Mouse (Mus musculus): Measurements from ENCODE around the gene Agbl1.
"Not testable (repeated sequence)": the region's sequence is repeated elsewhere in the genome, so short reads cannot be mapped to it uniquely, and the experiment has no call there.

Agbl1 gene

DNA sequence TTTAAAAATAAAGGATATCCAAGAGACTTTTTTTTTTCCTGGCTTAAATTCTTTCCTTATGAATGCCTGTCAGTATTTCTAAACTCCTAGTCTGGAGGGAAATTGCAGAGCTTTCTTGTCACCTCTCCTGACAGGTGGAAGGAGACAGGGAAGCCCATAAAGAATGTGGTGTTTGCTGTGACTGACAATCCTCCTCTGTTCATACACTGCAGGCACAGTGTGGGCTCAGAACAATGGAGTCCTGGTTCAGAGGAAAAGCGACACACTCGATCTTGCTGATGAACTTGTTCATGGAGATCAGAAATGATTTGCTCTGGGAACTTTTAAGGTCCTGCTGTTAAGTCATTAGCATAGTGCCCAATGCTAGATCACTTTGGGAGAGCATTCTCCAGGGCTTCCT is 368.1 kb downstream of the Agbl1 start:
- no peak for DNase-seq

DNA sequence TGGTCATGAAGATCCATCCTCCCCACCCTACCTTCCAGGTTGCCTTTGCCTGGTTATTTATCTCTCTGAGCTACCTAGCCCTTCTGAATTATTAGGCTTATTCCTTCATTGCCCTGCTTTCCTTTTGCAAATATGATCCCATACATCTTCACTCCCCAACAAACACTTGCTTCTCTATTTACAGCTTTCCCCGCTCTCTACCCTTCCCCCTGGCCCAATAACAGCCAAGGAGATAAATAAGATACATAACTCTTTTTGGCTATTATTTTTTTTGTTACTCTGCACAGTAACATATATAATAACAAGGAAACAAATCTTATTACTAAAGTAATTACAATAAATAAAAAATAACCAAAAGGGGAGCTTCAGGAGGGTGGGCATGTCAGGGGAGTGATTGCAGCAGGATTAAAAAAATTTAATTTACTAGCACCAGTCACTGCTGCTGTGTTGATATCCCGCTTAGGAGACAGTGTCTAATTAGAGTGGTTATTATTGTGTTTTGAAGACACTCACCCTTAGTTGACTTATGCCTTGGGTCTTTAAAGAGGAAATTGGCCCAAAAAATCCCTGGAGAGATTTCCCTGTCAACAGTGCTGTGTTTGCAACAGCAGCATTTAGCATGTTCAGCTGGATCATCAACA is 370.5 kb downstream of the Agbl1 start:
- DNase-seq, result no peak

DNA sequence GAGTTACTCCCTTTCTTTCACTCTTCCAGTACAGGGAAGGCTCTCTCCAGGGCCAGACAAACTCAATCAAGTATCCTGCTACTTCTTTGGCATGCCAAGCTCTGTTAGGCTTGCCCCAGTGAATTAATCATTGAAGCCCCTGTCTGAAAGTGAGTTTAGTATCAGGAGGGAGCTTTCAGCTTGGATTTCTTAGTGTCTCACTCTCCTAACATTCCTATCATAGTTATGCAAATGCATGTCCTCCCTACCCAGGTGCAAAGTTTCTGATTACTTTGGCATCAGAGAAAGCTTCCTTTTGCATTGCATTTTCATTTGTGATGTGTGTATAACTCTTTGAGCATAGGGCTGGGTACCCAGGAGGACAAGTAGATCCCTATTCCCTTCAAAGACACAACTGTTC is 399.8 kb downstream of the Agbl1 start:
- no peak for DNase-seq

DNA sequence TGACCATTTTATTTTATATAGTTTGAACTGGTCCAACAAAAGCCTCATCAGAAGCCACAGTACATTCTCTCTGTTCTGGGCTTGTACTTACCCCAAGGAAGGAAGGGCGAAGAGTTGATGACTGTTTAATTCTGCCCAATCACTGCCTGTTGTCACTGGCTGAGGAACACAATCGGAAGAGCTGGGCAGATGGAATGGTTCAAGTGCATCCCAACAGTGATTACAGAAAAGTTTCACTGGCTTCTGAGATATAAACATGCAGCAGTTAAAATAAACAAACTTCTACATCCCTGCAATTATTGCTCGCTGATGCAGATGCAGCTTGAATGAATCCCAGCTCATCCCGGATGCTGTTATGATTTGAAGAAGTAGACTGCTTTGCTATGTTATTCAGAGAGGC is 421.3 kb downstream of the Agbl1 start:
- no peak for DNase-seq

DNA sequence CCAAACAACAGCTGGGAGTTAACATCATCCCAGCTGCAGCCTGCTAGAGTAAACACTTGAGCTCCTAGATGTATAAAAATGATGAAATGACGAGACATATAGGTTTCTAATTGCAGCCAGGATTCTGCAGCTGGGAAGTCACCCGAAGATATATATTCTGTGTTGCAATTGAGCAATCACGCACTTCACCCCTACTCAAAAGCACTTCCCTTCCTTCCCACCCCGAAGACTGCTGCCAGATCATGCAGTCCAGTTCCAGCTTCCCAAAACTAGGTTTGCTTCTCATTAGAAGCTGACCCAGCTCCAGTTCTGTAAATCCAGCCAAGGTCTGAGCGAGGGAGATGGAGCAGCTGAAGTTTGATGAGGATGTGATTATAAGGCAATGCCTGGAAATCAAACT is 431.4 kb downstream of the Agbl1 start:
- no peak for DNase-seq

DNA sequence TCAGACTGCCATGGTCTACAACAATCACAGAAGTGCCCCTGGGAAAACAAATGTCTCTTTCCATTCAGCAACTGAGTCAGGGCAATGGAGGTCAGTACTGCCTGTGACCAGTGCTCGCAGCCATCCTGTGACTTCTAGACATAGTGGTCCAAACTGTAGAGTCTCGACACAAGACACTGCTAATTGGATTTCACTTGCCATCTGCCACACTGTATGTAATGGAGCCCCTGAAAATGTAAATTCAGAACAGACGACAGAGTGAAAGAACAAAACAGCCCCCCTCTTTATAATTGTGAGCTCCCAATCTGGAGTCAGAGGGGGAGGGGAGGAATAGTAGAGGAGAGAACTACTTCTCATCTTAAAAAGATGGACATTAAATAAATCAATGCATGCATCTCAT is 445.2 kb downstream of the Agbl1 start:
- DNase-seq, result no peak

DNA sequence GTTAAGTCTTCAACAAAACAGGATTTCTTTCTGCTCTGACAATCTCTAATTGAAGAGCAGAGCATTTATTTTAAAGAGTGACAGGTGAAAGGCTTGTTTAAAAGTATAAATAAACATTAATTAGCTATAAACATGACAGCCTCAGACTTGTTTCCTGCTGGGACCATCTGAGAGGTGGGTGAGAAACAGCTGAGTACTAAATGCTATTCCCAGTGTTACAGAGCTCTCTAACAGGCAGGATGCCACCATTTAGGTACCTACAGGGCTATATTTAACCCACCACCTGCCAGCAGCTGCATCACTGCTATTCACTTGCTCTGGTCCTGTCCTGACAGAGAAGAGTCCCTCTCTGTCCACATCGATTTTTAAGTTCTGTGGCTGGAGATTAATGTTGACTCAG is 471.5 kb downstream of the Agbl1 start:
- DNase-seq, result no peak

DNA sequence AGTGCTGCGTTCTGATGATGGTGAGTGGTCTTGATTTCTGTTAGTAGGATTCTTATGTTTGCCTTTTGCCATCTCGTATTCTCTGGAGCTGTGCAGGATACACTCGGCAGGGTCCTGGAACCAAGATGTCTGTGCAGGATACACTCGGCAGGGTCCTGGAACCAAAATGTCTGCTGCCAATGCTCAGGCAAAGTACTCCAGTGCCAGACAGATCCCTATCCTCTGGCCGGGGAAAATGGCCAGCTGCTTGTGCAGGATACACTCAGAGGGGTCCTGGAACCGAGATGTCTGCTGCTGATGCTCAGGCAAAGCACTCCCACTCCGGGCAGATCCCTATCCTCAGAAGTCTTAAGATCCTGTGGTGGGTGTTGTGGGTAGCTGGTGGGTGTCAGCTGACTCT is 502.5 kb downstream of the Agbl1 start:
- not testable (repeated sequence) for DNase-seq

DNA sequence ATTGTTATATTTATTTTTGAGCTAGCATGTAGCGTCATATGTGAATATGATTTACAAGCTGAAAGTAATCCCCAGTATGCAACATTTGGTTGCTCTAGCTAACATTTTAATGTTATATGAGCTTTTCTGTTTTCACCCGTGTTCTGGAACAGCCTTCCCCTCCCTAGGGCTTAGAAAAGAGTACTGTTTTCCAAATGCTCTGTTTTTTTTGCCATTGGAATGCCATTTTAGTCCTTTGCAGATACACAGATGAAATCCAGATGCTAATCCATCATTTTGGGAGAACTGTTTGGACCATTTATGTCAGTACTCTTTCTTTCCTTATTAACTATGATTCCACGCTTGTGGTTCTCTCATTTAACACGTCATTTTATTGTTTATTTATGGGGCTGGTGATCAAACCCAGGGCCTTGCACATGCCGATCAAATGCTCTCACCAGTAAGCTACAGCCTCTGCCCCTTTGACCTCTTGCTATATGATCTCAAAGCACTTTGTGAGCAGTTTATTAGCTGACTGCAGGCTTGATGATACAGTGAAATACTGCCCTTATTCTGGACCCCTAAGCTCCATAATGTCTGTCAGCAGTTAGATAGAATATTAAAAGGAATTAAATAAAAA is 547.7 kb downstream of the Agbl1 start:
- DNase-seq, result no peak

DNA sequence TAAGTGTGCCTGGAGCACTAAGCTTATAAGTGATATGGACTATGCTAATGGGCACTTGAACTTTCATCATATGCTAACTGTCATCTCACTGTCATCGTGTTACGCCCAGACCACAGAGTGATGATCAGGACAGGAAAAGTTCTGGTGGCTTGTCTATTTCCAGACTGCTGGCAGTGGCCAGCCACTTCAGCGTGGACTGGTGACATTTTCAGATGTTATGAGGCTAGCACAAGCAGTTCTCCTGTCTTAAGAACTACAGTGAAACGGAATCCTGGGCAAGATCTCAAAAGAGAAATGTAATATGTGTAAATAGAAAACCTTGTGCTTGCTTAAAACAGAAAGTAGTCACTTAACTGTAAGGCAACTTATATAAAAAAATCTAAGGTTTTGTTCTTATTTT is 550.8 kb downstream of the Agbl1 start:
- DNase-seq, result no peak

DNA sequence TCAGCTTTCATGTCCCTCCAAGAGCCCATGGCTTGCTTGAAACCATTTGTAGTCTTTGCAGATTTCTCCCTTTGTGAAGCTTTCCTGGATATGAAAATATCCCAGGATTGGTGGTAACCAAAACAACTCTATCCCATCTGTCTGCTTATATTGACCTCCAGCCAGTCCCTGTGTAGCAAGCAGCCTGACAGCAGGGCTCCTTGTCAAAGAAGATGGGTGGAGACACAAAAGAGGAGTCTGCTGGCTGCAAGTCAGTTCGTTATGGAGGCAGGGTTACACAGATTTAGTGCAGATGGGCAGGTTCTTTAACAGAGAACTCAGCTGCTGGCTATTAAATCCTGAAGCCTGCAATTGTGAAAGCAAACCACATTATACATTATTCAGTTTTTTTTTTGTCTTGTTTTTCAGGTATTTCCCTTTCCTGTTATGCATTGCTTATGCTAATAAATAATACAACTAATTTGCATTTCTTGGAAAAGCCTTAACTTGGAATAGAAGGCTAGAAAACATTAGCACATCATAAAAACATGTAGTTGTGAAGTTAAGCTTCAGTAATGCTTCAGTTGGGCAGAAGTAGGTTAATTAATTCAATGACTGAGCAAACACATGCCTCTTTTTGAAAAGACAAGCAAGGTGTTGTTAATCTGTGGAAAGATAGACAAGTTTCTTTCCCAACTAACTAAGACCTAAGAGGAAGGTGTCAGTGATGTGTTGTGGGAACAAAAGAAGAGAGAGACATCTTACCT is 559.0 kb downstream of the Agbl1 start:
- DNase-seq, result no peak

DNA sequence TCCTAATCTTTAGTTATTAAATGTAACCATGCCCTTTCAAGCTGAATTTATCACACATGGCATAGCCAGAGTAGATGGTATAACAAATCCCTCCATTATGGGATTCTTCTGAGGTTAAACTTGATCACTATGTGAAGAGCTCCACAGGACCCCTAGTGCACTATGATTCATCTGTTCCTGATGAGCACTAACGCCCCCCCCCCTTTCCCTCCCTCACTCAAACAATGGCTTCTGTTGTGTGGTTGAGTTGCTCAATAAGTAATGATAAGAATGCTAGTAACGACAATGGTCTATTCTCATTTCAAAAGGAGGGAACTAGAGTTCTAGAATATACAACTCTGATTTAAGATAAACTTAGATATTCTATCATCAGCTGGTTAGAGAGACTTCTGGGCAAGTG is 560.4 kb downstream of the Agbl1 start:
- DNase-seq, result no peak

DNA sequence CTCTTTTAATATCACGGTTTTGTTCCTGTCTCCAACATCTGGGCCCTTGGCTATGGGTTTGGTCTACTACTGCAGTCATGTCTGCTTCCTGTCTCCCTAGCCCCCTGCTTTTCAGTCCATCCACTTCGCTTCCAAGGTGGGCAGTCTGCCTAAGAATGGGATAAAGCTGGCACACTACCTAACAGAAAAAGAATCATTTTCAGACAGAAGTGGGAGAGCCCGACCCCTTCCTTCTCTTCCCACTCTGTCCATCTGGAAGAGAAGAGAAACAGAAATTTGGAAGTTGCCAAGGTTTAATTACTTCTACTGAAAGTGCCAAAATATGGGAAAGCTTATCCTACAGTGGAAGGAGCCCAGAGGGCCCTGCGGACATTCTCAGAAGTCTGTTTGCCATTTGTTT is 561.6 kb downstream of the Agbl1 start:
- no peak for DNase-seq

DNA sequence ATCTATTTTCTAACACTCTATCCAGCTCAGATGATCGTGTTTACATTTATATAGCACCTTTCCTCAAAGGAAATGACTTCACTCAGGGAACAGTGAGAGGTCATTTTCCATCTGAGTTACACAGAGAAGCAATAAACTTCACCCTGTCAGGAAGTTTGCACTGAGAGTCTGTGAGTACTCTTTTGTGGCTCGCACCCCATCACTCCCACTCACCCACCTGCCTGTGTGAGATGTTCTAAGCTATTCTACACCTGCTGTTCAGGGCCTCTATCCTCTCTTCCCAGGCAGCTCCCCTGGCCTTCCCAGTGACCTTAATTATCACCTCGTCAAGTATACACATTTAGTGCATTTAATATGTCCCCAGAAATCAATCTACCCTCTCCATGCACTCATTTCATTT is 580.3 kb downstream of the Agbl1 start:
- no peak for DNase-seq

DNA sequence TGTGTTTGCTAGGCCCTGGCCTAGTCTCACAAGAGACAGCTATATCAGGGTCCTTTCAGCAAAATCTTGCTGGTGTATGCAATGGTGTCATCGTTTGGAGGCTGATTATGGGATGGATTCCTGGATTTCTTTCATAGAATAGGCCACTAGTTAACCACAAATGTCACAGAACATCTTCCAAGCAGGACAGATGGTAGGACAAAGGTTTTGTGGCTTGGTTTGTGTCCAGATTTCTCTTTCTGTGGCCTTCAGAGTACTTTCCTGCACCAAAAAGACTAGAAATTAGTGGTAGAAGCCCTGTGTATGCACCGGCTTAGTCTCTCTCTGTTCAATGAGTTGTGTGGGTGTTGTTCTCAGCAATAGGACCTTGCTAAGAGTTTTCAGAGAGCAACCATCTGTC is 590.9 kb downstream of the Agbl1 start:
- no peak for DNase-seq

DNA sequence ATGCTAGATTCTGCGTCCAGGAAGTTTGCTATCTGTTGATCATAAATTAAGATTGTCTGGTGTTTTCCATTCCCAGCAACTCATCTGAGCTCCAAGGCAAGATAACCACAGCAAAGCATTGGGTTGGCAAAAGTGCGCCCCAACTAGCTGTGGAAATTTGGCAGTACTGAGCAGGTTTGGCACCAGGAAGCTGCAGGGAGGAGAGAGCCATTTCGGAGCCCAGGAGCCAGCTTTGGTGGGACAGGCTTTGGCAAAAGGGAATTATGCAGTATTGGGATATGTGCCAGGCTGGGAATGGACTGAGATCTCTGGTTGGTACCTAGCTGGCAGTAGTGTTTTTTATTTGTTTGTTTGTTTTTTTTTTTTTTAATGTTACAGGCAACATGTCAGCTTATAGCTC is 612.5 kb downstream of the Agbl1 start:
- DNase-seq, result no peak

DNA sequence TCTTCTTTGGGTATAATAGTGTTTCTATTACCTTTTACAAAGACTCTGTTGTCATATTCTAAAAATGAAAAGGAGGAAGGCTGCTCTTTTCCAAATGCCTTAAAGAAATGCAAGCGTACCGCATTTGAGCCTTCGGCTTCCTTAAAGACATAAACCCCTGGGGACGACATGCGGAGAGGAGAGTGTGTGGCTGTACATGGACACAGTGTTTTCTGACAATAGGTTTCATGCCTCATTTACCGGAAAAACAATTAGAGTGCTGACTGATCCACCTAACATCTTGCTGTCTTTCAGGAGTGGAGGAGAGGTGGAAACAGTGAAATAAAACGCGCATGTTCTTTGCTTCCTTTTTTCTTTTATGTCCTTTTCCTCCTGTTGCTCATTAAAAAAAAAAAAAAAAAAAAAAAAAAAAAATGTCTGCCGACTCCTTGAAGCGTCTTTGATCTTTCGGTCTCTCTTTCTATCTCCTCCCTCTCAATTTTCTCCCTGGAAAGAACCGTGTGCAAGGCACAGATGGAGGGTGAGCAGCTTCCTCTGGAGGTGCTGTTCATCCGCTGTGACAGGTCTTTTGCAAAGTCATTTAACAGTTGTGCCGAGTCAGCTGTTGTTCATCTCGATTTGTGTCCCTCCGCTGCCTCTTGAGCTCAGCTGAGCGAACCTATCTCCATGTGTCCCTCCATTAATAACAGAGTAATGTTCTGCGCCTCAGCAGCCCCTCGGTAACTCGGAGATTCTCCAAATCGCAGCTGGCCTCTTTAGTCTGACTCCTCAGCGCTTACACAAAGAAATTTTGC is 659.9 kb downstream of the Agbl1 start:
- DNase-seq, result no peak

DNA sequence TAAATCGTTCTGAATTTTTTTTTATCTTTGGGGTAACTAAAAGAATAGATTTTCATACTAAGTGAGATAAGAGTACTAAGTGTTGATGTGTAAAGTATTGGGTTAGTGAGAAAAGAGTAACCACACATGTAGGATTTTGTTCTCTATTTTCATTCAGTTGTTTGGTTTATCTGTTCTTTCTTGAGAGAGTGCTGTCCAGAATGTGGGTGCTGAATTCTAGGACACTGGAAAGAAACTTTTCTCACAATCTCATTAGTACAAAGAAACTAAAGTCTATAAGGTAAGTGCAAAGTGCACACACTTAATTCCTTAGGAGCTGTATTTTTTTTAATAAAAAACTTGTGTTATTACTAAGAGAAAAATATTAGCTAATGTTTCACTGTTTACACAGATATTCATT is 674.4 kb downstream of the Agbl1 start:
- DNase-seq, result no peak

DNA sequence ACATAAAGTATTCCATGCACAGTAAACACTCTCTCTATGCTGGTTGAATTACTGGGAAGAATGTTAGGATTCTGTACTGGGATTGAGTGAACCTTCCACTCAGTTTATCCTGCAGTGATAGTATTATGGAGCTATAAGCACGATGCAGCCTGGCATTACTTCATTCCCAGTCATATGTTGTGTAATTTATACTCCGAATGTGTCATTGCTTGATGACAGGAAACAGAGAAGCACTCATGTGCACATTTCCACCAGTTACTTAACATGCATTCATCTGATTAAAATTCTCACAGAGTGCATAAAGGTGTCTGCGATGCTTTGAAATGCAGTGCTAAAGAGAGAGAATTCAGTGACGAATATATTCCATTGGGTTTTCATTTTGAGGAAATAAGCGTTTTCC is 682.0 kb downstream of the Agbl1 start:
- no peak for DNase-seq

DNA sequence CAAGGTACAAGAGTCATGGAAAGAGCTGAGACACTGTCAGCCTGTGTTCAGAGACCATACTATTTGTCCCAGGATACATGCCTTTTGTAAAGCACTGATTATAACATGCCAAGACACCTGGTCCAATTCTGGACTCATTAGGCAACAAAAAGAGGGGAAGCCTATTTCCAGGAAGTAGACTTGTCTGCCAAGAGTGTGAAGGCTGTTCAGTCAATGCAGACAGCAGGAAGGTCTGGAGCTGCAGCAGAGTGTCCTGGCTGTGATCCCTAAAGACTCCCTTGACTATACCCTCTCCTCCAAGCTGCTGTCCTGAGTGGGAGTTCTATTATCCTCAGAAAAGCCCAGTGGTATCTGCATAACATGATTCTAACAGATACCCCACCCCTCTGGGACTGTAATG is 689.2 kb downstream of the Agbl1 start:
- DNase-seq, result no peak

DNA sequence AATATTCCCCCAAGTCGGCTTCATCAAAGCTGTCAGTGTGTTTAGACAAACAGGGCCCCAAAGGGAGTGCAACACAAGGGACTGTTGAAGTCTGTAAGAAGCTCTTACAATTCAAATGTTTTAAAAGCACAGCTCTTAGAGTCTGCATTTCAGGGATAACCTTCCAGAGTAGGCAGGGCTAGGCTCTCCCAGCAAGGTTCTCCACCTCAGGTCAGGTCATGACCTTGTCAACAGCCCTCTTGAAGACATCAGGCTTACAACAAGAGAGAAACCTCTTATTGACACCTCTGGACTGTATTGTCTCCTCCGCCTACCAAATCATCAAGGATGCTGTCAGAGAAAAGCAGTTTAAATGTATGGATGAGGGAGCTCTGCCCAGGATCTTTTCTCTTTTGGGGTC is 692.0 kb downstream of the Agbl1 start:
- no peak for DNase-seq

DNA sequence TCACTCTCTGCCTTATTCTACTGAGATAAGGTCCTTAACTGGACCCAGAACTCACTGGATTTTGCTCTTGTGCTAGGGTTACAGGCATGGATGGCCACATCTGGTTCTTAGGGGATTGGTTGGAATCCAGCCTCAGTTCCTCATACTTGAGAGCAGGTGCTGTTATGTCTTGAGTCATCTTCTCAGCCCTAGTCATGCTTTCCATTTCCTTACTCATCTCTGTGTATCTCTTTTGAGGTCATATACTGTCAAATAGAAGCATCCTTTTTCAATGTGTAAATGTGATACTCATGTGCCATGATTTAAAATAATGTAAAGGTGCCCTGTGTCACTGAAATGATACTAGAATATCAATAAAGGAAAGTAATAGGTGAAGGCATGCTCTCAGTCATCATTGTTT is 705.5 kb downstream of the Agbl1 start:
- no peak for DNase-seq

DNA sequence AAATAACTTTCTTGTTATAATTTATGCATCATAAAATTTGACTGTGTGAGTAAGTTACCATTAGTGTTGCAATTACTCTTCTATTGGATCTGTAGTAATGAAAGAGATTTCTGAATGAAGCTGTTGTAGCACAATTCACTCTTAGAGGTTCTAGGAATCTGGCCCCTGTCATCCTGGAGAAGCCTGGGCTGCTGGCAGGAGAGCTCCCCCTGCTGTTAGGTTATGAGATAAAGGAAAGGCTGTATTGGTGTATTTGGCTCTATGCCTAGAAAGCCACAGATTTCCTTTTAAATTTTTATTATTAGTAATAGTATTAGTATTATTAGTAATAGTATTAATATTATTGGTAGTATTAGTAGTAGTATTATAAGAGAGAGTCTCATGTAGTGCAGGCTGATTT is 711.8 kb downstream of the Agbl1 start:
- no peak for DNase-seq

DNA sequence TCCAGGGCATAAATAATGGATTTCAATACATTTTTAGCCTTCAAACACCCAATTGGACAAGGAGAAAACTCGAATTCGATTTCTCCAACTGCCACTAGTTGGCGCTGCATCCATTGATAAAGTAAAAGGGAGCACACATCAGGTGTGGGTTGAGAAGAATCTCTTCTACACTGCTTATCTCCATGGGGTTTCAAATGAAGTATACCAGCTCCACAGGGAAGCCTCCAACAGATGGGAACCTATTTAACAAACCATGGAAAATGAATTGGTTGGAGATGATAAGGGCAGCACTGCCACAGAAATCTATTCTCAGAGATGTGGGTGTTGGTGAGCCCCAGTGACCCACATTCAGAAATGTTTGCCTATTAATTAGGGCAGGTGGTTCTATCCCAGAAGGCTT is 741.6 kb downstream of the Agbl1 start:
- DNase-seq, result no peak

Measured in thymus, postnatal 36 days (tissue).